Mouse (Mus musculus) heart, embryonic 10.5 days (tissue): Measurements from ENCODE around the gene Rpl10-ps3. TPM values are rescaled to one million over a fixed set of nuclear protein-coding genes. Genes with fewer than 3 reads are reported as not detected.

Experiments
- DNase-seq: peaks from one replicate; pipeline ENCODE4 v3.0.0-alpha.2; 2017; ENCODE audit warnings: low spot score
- H3K27ac ChIP-seq: fragments of 300-500 bp; sonication (generic); 2 replicates; pipeline ENCODE4 v1.5.1; 2016; ENCODE audit warnings: mild to moderate bottlenecking
- H3K27me3 ChIP-seq: fragments of 300-500 bp; sonication (generic); 2 replicates; pipeline ENCODE4 v1.6.1; 2016; ENCODE audit warnings: mild to moderate bottlenecking; ENCODE audit not compliant: poor library complexity, insufficient read depth, severe bottlenecking
- H3K36me3 ChIP-seq: fragments of 300-500 bp; sonication (generic); 2 replicates; pipeline ENCODE4 v1.6.1; 2016; ENCODE audit warnings: mild to moderate bottlenecking, moderate library complexity
- H3K4me1 ChIP-seq: fragments of 300-500 bp; sonication (generic); 2 replicates; pipeline ENCODE4 v1.6.1; 2016; ENCODE audit warnings: mild to moderate bottlenecking
- H3K4me3 ChIP-seq: fragments of 300-500 bp; sonication (generic); 2 replicates; pipeline ENCODE4 v1.5.1; 2016; ENCODE audit warnings: mild to moderate bottlenecking, moderate library complexity
- H3K9me3 ChIP-seq: fragments of 300-500 bp; sonication (generic); 2 replicates; pipeline ENCODE4 v1.6.1; 2016; ENCODE audit warnings: mild to moderate bottlenecking, moderate library complexity
- WGBS: fragments of 180-500 bp; shearing (Covaris S2); methylation state at CpG from one replicate; pipeline ENCODE4 v1.1.7; 2016; 5-methylcytosine and 5-hydroxymethylcytosine counted together
- polyA plus RNA-seq: library from polyadenylated mRNA; unstranded; fragments of >200 nt; fragmentation: Nextera tagmentation; extraction: Ambion mirVana; gene quantifications from 2 replicates; pipeline ENCODE4 v1.2.1, GENCODE M21; 2016

The Rpl10-ps3 gene
- polyA plus RNA-seq, result 151 and 194 TPM in 2 replicates

DNA sequence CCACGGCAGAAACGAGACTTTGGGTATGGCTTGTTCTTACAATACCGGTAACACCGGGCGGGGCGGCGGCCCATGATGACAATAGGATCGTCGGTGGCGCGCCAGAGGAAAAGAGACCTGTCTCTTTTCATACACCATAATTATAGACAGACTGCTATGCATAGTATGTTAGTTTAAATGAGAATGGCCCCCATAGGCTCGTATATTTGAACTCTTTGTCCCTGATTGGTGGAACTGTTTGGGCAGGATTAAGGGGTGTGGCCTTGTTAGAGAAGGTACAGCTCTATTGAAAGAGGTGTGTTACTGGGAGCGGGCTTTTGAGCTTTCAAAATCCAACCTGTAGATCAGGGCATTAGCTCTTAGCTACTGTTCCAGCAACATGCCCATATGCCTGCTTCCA lies at the start of gene Rpl10-ps3:
TSS of gene Rpl10-ps3 (minus strand) at position 101 of the 400 bp plus-strand sequence.
- Histone ChIP-seq H3K27me3 (no peaks in the 10 kb centered on the region), H3K27ac (no peak within 1 kb of the TSS), H3K9me3 (no peaks in the 10 kb centered on the region), H3K4me3 (no peak within 1 kb of the TSS), H3K36me3 (no peaks in the 10 kb centered on the region), H3K4me1 (no peaks in the 10 kb centered on the region)
- no peak for DNase-seq
- WGBS, result 91% methylated on average over 11 of the region's 13 CpGs

DNA sequence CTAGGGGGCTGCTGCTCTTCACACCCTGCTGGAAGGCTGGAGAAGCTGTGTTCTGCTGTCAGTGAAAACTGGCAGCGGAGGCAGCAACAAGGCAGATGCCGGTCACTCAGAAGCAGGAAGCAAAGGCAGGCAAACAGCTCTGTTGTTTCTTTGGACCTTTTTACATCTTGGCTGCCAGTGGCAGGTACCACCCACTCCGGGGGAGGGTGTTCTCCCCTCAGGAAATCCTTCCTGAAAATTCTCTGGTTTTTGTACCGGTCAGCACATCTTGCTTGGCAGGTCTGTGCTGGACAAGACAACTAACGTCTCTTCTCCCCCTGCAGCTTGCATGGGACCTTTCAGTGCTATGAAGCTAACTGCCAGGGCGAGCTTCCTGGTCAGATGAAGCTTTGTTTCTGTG lies 30.8 kb upstream of the Rpl10-ps3 start:
- Histone ChIP-seq H3K36me3 (no peaks in the 10 kb centered on the region), H3K9me3 (no peaks in the 10 kb centered on the region), H3K4me1 (0 out of 2 replicates have a peak, but pooled peaks cover 3% of the 10 kb centered on the region), H3K4me3 (no peak overlapping the region), H3K27me3 (no peaks in the 10 kb centered on the region), H3K27ac (no peak overlapping the region)
- peak; percentile 58 for DNase-seq
- 59% methylated on average over 6 of the region's 6 CpGs for WGBS

DNA sequence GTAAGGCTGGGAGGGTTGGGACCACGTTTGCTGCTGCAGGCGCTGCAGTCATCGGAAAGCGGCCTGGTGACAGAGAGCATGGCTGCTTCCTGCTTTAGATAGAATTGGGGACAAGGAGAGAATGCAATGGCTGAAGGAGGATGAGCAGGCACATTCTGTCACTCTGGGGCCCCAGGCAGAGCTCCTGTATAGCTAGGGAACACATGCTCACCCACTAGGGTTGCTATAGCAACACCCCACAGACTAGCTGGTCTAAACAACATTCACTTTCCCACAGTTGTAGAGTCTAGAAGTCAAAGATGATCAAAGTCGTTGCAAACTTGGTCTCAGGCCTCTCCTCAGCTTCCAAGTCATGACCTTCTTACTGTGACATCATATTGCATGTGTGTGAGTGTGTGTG lies 29.9 kb upstream of the Rpl10-ps3 start:
- Histone ChIP-seq H3K27ac (no peak overlapping the region), H3K36me3 (no peaks in the 10 kb centered on the region), H3K27me3 (no peaks in the 10 kb centered on the region), H3K9me3 (no peaks in the 10 kb centered on the region), H3K4me1 (0 out of 2 replicates have a peak, but pooled peaks cover 3% of the 10 kb centered on the region), H3K4me3 (no peak overlapping the region)
- WGBS, result 76% methylated on average over 5 of the region's 5 CpGs
- peak; percentile 38 for DNase-seq

DNA sequence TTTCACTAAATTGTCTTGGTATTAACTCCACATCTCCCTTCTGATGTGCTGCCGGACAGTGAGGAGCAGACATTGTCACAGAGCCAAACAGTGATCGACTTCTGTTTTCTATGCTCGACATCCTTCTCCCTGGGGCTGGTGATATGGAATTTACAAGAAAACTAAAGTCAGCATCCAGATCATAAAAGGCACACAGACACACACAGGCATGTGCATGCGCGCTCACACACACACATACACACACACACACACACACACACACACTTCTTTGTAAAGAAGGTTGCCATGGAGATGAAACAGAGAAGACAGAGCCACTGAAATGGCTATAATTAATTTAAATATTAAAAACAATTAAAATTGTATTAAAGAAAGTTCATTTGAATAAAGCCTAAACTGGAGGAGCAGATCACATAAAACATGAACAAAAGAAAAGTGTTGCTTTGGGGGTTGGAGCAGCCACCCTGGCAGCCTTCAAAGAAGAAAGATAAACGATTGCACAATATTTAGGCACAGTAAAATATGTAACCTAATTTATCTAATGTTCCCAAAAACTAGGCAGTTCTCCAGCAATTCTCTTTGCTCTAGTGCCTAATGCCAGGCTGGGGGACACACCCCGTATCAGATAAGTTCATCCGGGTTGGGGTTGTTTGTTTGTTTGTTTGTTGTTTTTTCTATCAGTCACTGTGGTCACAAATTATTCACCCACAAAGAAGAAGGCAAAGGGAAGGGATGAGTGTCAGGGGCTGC lies 24.0 kb upstream of the Rpl10-ps3 start:
- peak; percentile 6 for DNase-seq
- Histone ChIP-seq H3K9me3 (no peaks in the 10 kb centered on the region), H3K4me3 (no peak overlapping the region), H3K27ac (no peak overlapping the region), H3K27me3 (no peaks in the 10 kb centered on the region), H3K36me3 (no peaks in the 10 kb centered on the region), H3K4me1 (peaks cover 12% of the 10 kb centered on the region)
- 82% methylated on average over 8 of the region's 8 CpGs for WGBS

DNA sequence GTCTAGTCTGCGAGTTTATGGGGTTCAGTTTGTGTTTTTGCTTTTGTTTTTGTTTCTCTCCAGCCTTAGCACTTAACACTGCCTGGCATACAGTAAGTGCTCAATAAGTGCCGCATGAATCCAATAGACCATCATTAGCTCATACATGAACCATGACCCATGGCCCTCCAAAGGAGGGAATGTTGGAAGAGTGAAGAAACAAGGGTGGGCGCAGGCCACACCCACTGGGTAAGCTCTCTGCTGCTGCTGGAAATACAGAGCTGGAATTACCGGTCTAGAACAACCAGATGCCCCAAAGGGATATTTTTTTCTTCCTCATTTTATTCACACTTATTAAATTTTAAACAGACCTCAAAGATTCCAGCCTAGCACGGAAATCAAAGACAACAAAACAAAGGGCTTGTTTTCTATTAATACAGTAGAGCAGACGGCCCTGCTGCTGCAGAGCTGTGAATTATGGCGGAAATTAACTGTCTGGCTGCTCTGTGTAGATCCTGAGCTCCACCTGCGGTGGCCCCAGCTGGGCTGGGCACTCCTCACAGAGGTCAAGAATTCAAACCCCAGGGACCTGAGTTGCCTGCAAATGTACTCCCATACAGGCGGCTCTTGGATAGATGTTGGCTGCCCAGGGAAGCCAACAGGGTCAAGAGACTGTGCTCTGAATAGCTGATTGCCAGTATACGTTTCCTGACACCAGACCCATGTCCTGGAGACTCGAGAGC lies 20.5 kb upstream of the Rpl10-ps3 start:
- 68% methylated on average over 11 of the region's 11 CpGs for WGBS
- no peak overlapping the region for H3K4me3 ChIP-seq
- H3K27ac ChIP-seq, result no peak overlapping the region
- H3K9me3 ChIP-seq, result no peaks in the 10 kb centered on the region
- no peaks in the 10 kb centered on the region for H3K27me3 ChIP-seq
- peaks cover 12% of the 10 kb centered on the region for H3K4me1 ChIP-seq
- no peak for DNase-seq
- no peaks in the 10 kb centered on the region for H3K36me3 ChIP-seq

DNA sequence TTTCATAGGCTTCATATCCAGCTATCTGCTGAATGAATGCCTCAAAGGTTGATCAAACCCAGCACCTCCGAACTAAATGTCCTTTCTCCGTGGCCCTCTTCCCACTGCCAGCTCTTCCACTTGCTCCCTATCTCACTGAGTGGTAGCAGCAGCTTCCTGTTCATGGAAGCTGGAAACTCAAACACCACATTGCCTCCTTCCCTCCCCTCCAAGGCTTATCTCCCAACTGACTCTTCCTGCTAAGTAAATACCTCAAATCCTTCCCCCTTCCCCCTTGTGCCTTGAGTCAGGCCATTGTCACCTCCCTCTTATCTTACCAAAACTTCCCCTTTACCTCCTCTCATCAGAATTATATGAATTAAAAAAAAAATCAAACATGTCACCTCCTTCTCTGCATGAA lies 19.2 kb upstream of the Rpl10-ps3 start:
- no peaks in the 10 kb centered on the region for H3K9me3 ChIP-seq
- no peak for DNase-seq
- peaks cover 12% of the 10 kb centered on the region for H3K4me1 ChIP-seq
- H3K4me3 ChIP-seq, result no peak overlapping the region
- no peaks in the 10 kb centered on the region for H3K27me3 ChIP-seq
- H3K36me3 ChIP-seq, result no peaks in the 10 kb centered on the region
- 31% methylated on average over 2 of the region's 2 CpGs for WGBS
- H3K27ac ChIP-seq, result no peak overlapping the region

DNA sequence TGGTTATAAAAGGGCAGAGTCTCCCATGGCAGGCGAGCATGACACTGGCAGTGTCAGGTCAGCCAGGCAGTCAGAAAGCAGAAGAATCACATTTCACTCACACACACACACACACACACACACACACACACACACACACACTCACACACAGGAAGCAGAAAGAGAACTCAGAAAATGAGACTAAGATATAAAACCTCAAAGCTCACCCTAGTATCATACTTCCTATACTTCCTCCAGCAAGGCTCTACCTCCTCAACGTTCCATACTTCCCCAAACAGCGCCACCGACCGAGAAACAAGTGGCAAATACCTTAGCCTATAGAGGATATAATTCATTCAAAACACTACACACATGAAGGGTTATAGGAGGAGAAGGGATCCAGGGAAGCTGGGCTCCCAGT lies 18.5 kb upstream of the Rpl10-ps3 start:
- Histone ChIP-seq H3K9me3 (no peaks in the 10 kb centered on the region), H3K27ac (no peak overlapping the region), H3K4me3 (no peak overlapping the region), H3K27me3 (no peaks in the 10 kb centered on the region), H3K36me3 (no peaks in the 10 kb centered on the region), H3K4me1 (peaks cover 12% of the 10 kb centered on the region)
- DNase-seq, result no peak
- WGBS, result 52% methylated on average over 5 of the region's 5 CpGs

DNA sequence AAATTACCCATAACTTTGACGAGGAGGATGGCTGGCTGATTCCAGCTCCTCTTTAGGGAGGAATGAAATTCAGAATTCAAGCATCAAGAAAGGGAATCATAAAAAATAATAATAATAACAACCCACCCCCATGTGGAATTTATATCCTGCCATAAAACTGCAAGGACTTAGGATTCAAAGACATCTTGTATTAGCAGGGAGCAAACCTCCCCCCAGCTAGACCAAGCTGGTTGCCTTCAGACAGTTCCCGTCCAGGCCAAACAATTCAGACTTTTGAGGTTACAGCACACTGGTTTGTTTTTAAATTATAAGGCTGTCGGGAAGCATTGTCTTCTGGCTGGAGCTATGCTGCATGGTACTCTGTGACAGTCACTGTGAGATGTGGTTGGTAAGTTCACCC lies 17.8 kb upstream of the Rpl10-ps3 start:
- DNase-seq, result no peak
- Histone ChIP-seq H3K27ac (no peak overlapping the region), H3K27me3 (no peaks in the 10 kb centered on the region), H3K36me3 (no peaks in the 10 kb centered on the region), H3K4me1 (peaks cover 10% of the 10 kb centered on the region), H3K4me3 (no peak overlapping the region), H3K9me3 (no peaks in the 10 kb centered on the region)
- WGBS, result 61% methylated on average over 3 of the region's 3 CpGs

DNA sequence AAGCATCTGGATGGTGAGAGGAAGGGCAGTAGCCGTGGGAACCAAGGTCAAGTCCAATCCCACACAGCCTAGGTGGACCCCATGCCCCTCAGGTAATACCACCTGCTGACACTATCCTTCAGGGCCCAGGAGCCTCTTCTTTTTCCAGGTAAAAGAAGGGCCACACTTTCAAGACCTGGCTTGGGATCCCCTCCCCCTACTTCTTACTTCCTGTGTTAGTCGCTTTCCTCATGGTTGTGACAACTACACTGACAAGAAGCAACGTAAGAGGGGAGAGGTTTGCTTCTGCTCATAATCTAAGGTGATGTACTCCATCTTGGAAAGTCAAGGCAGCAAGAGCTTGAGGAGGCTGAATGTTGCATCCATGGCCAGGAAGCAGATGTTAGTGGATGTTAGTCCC lies 15.6 kb upstream of the Rpl10-ps3 start:
- Histone ChIP-seq H3K36me3 (no peaks in the 10 kb centered on the region), H3K4me1 (peaks cover 7% of the 10 kb centered on the region; the same call in 1 of the 2 replicates), H3K27me3 (no peaks in the 10 kb centered on the region), H3K9me3 (no peaks in the 10 kb centered on the region), H3K4me3 (no peak overlapping the region), H3K27ac (no peak overlapping the region)
- 55% methylated on average over 3 of the region's 3 CpGs for WGBS
- peak; percentile 43 for DNase-seq

DNA sequence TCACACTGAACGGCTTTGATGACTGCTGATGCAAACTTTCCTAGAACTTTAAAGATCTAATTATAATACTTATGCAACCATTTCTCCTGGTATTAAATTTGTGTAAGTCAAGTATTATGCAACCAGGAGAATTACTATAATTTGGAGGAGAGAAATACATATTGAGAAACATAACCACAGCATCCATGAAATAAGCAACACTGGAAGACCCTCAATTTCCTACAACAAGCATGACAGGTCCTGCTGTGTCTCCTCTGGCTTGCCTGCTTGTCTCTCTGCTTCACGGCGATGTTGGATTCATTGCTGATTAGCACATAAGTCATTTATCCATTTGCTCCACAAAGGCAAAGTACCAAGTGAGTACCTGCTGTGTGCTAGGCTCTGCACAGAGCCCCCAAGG lies 12.6 kb upstream of the Rpl10-ps3 start:
- 58% methylated on average over 3 of the region's 3 CpGs for WGBS

DNA sequence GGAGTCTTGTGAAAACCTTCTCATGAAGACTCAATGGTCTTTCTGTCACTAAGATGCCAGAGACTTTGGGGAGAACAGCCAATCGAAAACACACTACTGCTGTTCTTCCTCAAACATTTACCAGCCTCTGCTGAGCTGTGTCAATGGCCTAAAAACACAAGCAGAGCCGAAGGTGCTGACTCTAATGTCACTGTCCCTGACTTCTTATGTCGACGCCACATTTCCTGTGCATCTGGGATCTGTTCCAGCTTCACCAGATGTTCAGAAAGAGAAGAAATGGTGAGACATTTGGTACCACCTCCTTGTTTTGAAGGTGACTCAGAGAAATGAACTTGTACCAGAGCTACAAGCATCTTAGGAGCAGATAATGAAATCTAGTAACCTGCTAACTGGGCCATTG lies 7.0 kb upstream of the Rpl10-ps3 start:
- Histone ChIP-seq H3K4me3 (no peak overlapping the region), H3K4me1 (no peaks in the 10 kb centered on the region), H3K9me3 (no peaks in the 10 kb centered on the region), H3K27me3 (no peaks in the 10 kb centered on the region), H3K27ac (no peak overlapping the region), H3K36me3 (no peaks in the 10 kb centered on the region)
- peak; percentile 66 for DNase-seq
- 52% methylated on average over 4 of the region's 4 CpGs for WGBS

More for the DNA sequence above, 12.6 kb upstream of the Rpl10-ps3 start:
- Histone ChIP-seq H3K4me3 (no peak overlapping the region), H3K27ac (no peak overlapping the region), H3K36me3 (no peaks in the 10 kb centered on the region), H3K9me3 (no peaks in the 10 kb centered on the region), H3K27me3 (no peaks in the 10 kb centered on the region), H3K4me1 (no peaks in the 10 kb centered on the region)
- no peak for DNase-seq

DNA sequence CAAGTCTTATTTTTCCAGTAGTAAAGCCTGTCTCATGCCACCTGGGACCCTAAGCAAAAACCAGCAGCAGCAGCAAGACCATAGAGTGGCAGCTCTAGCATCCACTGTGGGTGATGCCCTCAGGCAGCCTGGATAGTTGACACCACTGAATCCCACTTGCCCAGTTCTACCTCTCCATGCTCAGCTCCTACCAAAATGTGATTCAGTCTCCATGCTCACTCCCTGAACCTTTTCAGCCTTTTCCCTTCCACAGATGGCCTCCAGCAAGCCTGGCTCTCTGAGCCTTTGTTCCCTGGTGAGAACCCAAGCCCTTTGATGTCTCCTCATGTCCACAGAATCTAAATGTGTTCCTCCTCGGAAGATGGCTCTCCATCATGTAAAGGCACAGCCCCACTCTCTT lies 5.8 kb upstream of the Rpl10-ps3 start:
- H3K36me3 ChIP-seq, result no peaks in the 10 kb centered on the region
- no peak overlapping the region for H3K4me3 ChIP-seq
- 61% methylated on average over 1 of the region's 1 CpGs for WGBS
- H3K4me1 ChIP-seq, result no peaks in the 10 kb centered on the region
- H3K9me3 ChIP-seq, result no peaks in the 10 kb centered on the region
- no peaks in the 10 kb centered on the region for H3K27me3 ChIP-seq
- DNase-seq, result peak; percentile 51
- no peak overlapping the region for H3K27ac ChIP-seq

DNA sequence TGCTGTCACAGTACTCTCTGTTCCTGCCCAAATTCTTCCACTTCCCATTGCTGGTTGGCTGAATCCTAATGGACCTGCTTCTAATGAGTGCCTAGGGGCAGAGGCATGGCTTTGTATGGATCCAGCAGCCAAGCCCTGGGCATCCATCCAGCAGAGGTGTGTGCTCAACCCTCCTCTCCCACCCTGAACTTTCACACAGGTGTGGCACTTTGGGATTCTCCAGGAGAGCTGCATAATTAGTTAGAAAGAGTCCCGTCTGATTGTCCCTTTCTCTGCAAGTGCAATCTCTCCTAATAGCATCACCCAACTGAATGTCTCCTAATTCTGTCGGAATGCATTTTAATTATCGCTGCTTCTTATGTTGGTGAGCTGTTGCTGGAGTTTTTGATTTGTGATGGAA lies 4.4 kb upstream of the Rpl10-ps3 start:
- no peaks in the 10 kb centered on the region for H3K27me3 ChIP-seq
- H3K4me3 ChIP-seq, result no peak overlapping the region
- H3K27ac ChIP-seq, result no peak overlapping the region
- no peaks in the 10 kb centered on the region for H3K4me1 ChIP-seq
- peak; percentile 39 for DNase-seq
- H3K36me3 ChIP-seq, result no peaks in the 10 kb centered on the region
- no peaks in the 10 kb centered on the region for H3K9me3 ChIP-seq
- WGBS, result 77% methylated on average over 3 of the region's 3 CpGs
